Mouse (Mus musculus): ENCODE results near the gene Tmem116.

DNA sequence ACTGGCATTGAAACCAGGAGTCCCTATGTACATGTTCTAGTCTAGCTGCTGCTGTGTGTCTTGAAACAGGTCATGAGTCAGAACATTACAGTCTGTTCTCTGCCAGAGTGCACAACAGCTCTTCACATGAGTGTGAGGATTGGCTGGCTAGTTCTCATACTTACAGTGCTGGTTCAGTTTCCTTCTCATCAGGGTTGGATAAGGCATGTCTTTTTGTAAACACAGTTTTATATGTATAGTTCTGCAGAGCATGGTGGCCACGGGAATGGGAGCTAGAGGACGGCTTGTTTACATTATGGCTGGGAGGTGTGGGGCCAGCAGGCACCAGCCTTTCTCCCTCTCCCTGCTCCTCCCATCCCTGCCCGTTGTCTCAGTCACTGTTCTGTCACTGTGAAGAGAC is 17.9 kb downstream of the Tmem116 start:
- no peak for TF ChIP-seq MAFK (IDR thresholded peaks at IDR 0.05; ENCODE audit: insufficient read depth, low read depth, low read length)
- no peak for TF ChIP-seq ZNF384 (IDR thresholded peaks at IDR 0.05; ENCODE audit: low read depth, low read length)
- no peak for TF ChIP-seq HCFC1 (IDR thresholded peaks at IDR 0.05; ENCODE audit: borderline replicate concordance, insufficient read depth, low read length)

Data from ES-E14 (cell line).